Mouse (Mus musculus) kidney, postnatal 0 days (tissue): Measurements from ENCODE around the gene Asb16. TPM values are rescaled to one million over a fixed set of nuclear protein-coding genes. Genes with fewer than 3 reads are reported as not detected.

Experiments
- ATAC-seq: fragments of 200-750 bp; cut with Nextera tagmentation; replicated peaks from 2 replicates; pipeline ENCODE4 v1.8.0; 2017; ENCODE audit warnings: low read depth, moderate number of reproducible peaks, moderate TSS enrichment, moderate library complexity; ENCODE audit not compliant: low FRiP score
- DNase-seq: peaks from one replicate; pipeline ENCODE4 v3.0.0-alpha.2; 2016; ENCODE audit warnings: low spot score
- H3K27ac ChIP-seq: fragments of 300-500 bp; sonication (generic); 2 replicates; pipeline ENCODE4 v1.5.1; 2014; ENCODE audit warnings: mild to moderate bottlenecking
- H3K27me3 ChIP-seq: fragments of 300-500 bp; sonication (generic); 2 replicates; pipeline ENCODE4 v1.6.1; 2014; ENCODE audit warnings: low read length, mixed read lengths; ENCODE audit not compliant: insufficient read depth
- H3K36me3 ChIP-seq: fragments of 300-500 bp; sonication (generic); 2 replicates; pipeline ENCODE4 v1.6.1; 2014; ENCODE audit warnings: low read length, mixed read lengths; ENCODE audit not compliant: insufficient read depth
- H3K4me1 ChIP-seq: fragments of 300-500 bp; sonication (generic); replicated peaks from 2 replicates; pipeline ENCODE4 v1.6.1; 2014; ENCODE audit warnings: antibody characterized with exemption, low read length, mixed read lengths; ENCODE audit not compliant: insufficient read depth
- H3K4me2 ChIP-seq: fragments of 300-500 bp; sonication (generic); 2 replicates; pipeline ENCODE4 v1.6.1; 2014; ENCODE audit warnings: mild to moderate bottlenecking, low read length, moderate library complexity, mixed read lengths
- H3K4me3 ChIP-seq: fragments of 300-500 bp; sonication (generic); replicated peaks from 2 replicates; pipeline ENCODE4 v1.5.1; 2014; ENCODE audit warnings: low read depth, low read length
- H3K9ac ChIP-seq: fragments of 300-500 bp; sonication (generic); 2 replicates; pipeline ENCODE4 v1.6.1; 2014; ENCODE audit warnings: low read depth, low read length
- H3K9me3 ChIP-seq: fragments of 300-500 bp; sonication (generic); replicated peaks from 2 replicates; pipeline ENCODE4 v1.6.1; 2016; ENCODE audit warnings: low read length, inconsistent platforms, mixed read lengths
- CTCF ChIP-seq: IDR thresholded peaks from 2 replicates; pipeline ENCODE4 v1.5.1; 2016; ENCODE audit warnings: antibody characterized with exemption, low read depth, mild to moderate bottlenecking, moderate library complexity
- WGBS: fragments of 180-500 bp; shearing (Covaris S2); extraction: QIAGEN DNeasy Blood & Tissue Kit; methylation state at CpG from one replicate; pipeline ENCODE4 v1.1.7; 2014; 5-methylcytosine and 5-hydroxymethylcytosine counted together
- microRNA-seq: library from miRNA; unstranded; fragments of <30 nt; microRNA quantifications from one replicate; pipeline ENCODE4, GENCODE M21; 2016
- polyA plus RNA-seq: library from polyadenylated mRNA; unstranded; fragments of >200 nt; fragmentation: Nextera tagmentation; extraction: Ambion mirVana; gene quantifications from 2 replicates; pipeline ENCODE4 v1.2.1, GENCODE M21; 2015

Asb16 gene
- polyA plus RNA-seq, 1 experiment from 2014 or later, result not detected

DNA sequence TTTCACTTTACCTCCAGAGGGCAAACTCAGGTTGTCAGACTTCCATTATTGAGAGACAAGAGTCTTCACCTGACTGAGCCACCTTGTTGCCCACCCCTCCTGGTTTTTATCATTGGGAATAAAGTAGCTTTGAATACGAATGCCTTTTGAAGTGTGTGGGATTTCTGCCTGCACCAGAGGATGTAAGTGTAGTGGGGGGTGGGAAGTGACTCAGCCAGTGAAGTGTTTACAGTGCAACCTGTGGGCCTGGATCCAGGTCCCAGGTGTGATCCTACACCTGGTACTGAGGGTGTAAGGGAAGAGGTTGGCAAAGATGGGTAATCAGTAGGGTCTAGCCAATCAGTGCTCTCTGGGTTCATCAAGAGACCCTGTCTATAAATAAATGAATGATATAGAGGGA, 55.0 kb downstream of the Asb16 start:
- H3K27ac ChIP-seq, result no peak overlapping the region
- H3K4me3 ChIP-seq, result no peak overlapping the region
- 72% methylated on average over 1 of the region's 1 CpGs for WGBS
- no peaks in the 10 kb centered on the region for H3K36me3 ChIP-seq
- H3K9me3 ChIP-seq, result no peaks in the 10 kb centered on the region
- no peak overlapping the region for H3K9ac ChIP-seq
- no peaks in the 10 kb centered on the region for H3K4me1 ChIP-seq
- no peak for TF ChIP-seq CTCF
- no peak for ATAC-seq
- H3K27me3 ChIP-seq, result no peaks in the 10 kb centered on the region
- DNase-seq, result no peak
- no peak overlapping the region for H3K4me2 ChIP-seq

DNA sequence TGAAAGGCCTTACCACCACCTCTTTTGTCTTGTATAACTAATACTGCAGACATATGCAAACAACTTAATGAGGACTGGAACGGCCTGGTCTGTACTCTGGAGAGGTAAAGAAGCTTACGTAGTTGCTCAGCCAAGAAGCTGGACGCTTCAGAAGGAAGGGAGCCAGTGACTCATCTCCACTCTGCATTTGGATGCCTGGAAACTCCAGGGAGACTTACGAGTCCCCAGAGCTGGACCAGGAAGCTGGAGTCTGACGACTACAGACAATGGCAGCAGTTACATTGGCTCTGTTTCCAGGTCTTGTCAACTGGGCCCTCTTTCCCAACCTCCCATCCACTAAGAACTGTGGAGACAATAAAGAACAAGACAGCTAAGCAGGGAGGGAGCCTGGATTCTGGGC, 58.7 kb downstream of the Asb16 start:
- Histone ChIP-seq H3K4me2 (no peak overlapping the region), H3K4me3 (no peak overlapping the region), H3K27ac (no peak overlapping the region), H3K27me3 (no peaks in the 10 kb centered on the region), H3K9ac (no peak overlapping the region), H3K36me3 (no peaks in the 10 kb centered on the region), H3K9me3 (no peaks in the 10 kb centered on the region), H3K4me1 (no peaks in the 10 kb centered on the region)
- WGBS, result 48% methylated on average over 5 of the region's 5 CpGs
- DNase-seq (no peak), ATAC-seq (no peak)
- no peak for TF ChIP-seq CTCF

DNA sequence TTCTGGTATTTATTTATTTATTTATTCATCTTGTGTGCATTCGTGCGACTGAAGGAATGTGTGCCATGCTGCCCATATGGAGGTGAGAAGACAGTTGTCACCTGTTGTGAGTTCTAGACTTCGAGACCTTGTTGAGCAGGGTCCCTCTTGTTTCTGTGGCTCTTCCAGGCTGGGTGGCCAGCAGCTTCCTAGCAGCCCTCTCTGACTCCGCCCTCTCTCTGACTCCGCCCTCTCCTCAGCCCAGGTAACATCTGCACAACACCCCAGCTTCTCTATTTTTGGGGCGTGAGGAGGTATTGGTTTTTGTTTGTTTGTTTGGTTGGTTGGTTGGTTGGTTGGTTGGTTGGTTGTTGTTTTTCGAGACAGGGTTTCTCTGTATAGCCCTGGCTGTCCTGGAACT, 59.3 kb downstream of the Asb16 start:
- H3K4me3 ChIP-seq, result no peak overlapping the region
- no peak for TF ChIP-seq CTCF
- ATAC-seq (no peak), DNase-seq (no peak)
- H3K9me3 ChIP-seq, result no peaks in the 10 kb centered on the region
- H3K27me3 ChIP-seq, result no peaks in the 10 kb centered on the region
- no peak overlapping the region for H3K27ac ChIP-seq
- H3K9ac ChIP-seq, result no peak overlapping the region
- H3K4me1 ChIP-seq, result no peaks in the 10 kb centered on the region
- no peaks in the 10 kb centered on the region for H3K36me3 ChIP-seq
- WGBS, result 88% methylated on average over 7 of the region's 7 CpGs
- H3K4me2 ChIP-seq, result no peak overlapping the region

Small RNAs within 50 kb of the gene (microRNA-seq; reads per million reads assigned to microRNA genes)
- not detected for gene Mir8101

Other genes starting within 250 kb of the Asb16 start
- 3.5 and 4.2 TPM in 2 replicates for gene Mpp3, start 240.3 kb upstream of the Asb16 start, polyA plus RNA-seq
- gene Cd300lg, start 227.2 kb upstream of the Asb16 start, polyA plus RNA-seq, result 2.8 and 2.9 TPM in 2 replicates
- gene Mpp2, start 180.2 kb upstream of the Asb16 start, polyA plus RNA-seq, result 8.8 and 9.3 TPM in 2 replicates
- not detected in 2 replicates for gene Ppy, start 167.4 kb upstream of the Asb16 start, polyA plus RNA-seq
- gene Pyy, start 160.9 kb upstream of the Asb16 start, polyA plus RNA-seq, result not detected in 2 replicates
- not detected in 2 replicates for gene Nags, start 123.2 kb upstream of the Asb16 start, polyA plus RNA-seq
- gene Tmem101, start 112.3 kb upstream of the Asb16 start, polyA plus RNA-seq, result 25.0 and 28.6 TPM in 2 replicates
- gene Lsm12, start 83.4 kb upstream of the Asb16 start, polyA plus RNA-seq, result 111 and 123 TPM in 2 replicates
- gene G6pc3, start 79.1 kb upstream of the Asb16 start, polyA plus RNA-seq, result 41.4 and 43.6 TPM in 2 replicates
- gene Hdac5, start 38.6 kb upstream of the Asb16 start, polyA plus RNA-seq, result 38.1 and 39.3 TPM in 2 replicates
- gene BC030867, start 19.9 kb upstream of the Asb16 start, polyA plus RNA-seq, result 6.3 and 9.2 TPM in 2 replicates
- 46.1 and 49.1 TPM in 2 replicates for gene Tmub2, start 16.2 kb downstream of the Asb16 start, polyA plus RNA-seq
- gene Atxn7l3, start 27.9 kb downstream of the Asb16 start, polyA plus RNA-seq, result 9.6 and 9.7 TPM in 2 replicates
- gene Ubtf, start 51.0 kb downstream of the Asb16 start, polyA plus RNA-seq, result 75.5 and 80.8 TPM in 2 replicates
- 7.4 and 8.0 TPM in 2 replicates for gene Slc4a1, start 97.5 kb downstream of the Asb16 start, polyA plus RNA-seq
- gene Rundc3a, start 124.7 kb downstream of the Asb16 start, polyA plus RNA-seq, result 7.0 and 9.2 TPM in 2 replicates
- gene Slc25a39, start 139.2 kb downstream of the Asb16 start, polyA plus RNA-seq, result 352 and 383 TPM in 2 replicates
- 191 and 209 TPM in 2 replicates for gene Grn, start 161.6 kb downstream of the Asb16 start, polyA plus RNA-seq
- 5.9 and 6.4 TPM in 2 replicates for gene Fam171a2, start 178.9 kb downstream of the Asb16 start, polyA plus RNA-seq
- 12.1 and 12.9 TPM in 2 replicates for gene Itga2b, start 201.4 kb downstream of the Asb16 start, polyA plus RNA-seq